Mouse (Mus musculus) hindbrain, embryonic 10.5 days (tissue): ENCODE measurements around the gene Fxyd7. TPM values are rescaled to one million over a fixed set of nuclear protein-coding genes. Genes with fewer than 3 reads are reported as not detected.

Experiments used
- DNase-seq: peaks from one replicate; pipeline ENCODE4 v3.0.0-alpha.2; 2017; ENCODE audit warnings: low spot score
- H3K27ac ChIP-seq: fragments of 300-500 bp; sonication (generic); 2 replicates; pipeline ENCODE4 v1.5.1; 2016; ENCODE audit warnings: mild to moderate bottlenecking, moderate library complexity
- H3K27me3 ChIP-seq: fragments of 300-500 bp; sonication (generic); 2 replicates; pipeline ENCODE4 v1.6.1; 2016; ENCODE audit warnings: mild to moderate bottlenecking; ENCODE audit not compliant: poor library complexity, insufficient read depth, severe bottlenecking
- H3K36me3 ChIP-seq: fragments of 300-500 bp; sonication (generic); 2 replicates; pipeline ENCODE4 v1.6.1; 2016; ENCODE audit warnings: mild to moderate bottlenecking, moderate library complexity
- H3K4me1 ChIP-seq: fragments of 300-500 bp; sonication (generic); replicated peaks from 2 replicates; pipeline ENCODE4 v1.6.1; 2016; ENCODE audit warnings: mild to moderate bottlenecking
- H3K4me3 ChIP-seq: fragments of 300-500 bp; sonication (generic); 2 replicates; pipeline ENCODE4 v1.5.1; 2016; ENCODE audit warnings: mild to moderate bottlenecking, moderate library complexity
- H3K9me3 ChIP-seq: fragments of 300-500 bp; sonication (generic); 2 replicates; pipeline ENCODE4 v1.6.1; 2016; ENCODE audit warnings: mild to moderate bottlenecking, moderate library complexity
- WGBS: fragments of 180-500 bp; shearing (Covaris S2); methylation state at CpG from one replicate; pipeline ENCODE4 v1.1.7; 2016; 5-methylcytosine and 5-hydroxymethylcytosine counted together
- polyA plus RNA-seq: library from polyadenylated mRNA; unstranded; fragments of >200 nt; fragmentation: Nextera tagmentation; extraction: Ambion mirVana; gene quantifications from 2 replicates; pipeline ENCODE4 v1.2.1, GENCODE M21; 2016

Gene Fxyd7
- polyA plus RNA-seq, 1 experiment from 2014 or later, result 7.6 TPM

DNA sequence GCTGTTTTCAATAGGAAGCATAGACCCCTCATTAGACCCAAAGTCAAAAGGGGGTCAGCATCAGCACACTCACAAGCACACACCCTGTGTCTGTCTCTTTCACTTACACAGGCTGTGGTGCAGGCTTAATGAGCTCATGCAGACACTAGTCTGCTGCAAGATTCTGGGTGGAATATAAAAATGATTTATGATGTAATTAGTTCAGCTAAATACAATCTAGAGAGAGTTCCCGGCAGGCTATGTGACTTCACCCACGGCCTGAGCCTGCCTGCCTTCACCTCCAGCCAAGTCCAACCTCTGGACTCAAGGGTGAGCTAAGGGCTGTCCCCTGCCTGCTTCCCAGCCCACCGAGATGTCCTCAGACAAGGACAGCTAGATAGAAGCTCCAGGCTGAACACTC lies 42.4 kb downstream of the Fxyd7 start:
- H3K27ac ChIP-seq, result no peak overlapping the region
- no peaks in the 10 kb centered on the region for H3K36me3 ChIP-seq
- DNase-seq, result no peak
- no peaks in the 10 kb centered on the region for H3K9me3 ChIP-seq
- H3K27me3 ChIP-seq, result no peaks in the 10 kb centered on the region
- 86% methylated on average over 3 of the region's 3 CpGs for WGBS
- no peak overlapping the region for H3K4me3 ChIP-seq
- H3K4me1 ChIP-seq, result no peaks in the 10 kb centered on the region

GRCm38 (mm10) chr7:31008175-31008574 lies 43.1 kb downstream of the Fxyd7 start:
- H3K27me3 ChIP-seq, result no peaks in the 10 kb centered on the region
- no peak for DNase-seq
- H3K4me3 ChIP-seq, result no peak overlapping the region
- no peaks in the 10 kb centered on the region for H3K9me3 ChIP-seq
- no peaks in the 10 kb centered on the region for H3K4me1 ChIP-seq
- WGBS, result 79% methylated on average over 1 of the region's 1 CpGs
- H3K27ac ChIP-seq, result no peak overlapping the region
- no peaks in the 10 kb centered on the region for H3K36me3 ChIP-seq

DNA sequence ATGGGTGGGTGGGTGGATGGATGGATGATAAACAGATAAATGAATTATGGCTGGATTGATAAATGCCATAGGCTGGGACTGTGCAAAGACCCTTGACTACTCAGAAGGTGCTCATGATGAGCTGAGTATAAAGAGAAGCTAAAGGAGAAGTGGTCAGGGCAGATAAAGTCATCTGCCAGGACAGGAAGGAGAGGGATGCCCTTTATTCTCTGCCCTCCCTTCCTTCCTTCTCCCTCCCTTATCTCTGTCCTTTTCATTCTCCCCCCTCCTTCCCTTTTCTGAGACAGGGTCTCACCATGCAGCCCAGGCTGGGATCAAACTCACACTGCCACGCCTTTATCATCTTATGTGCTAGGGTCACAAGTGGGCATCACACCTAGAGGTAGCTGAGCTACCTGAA lies 43.5 kb downstream of the Fxyd7 start:
- DNase-seq, result no peak
- no peak overlapping the region for H3K27ac ChIP-seq
- no peak overlapping the region for H3K4me3 ChIP-seq
- no peaks in the 10 kb centered on the region for H3K9me3 ChIP-seq
- WGBS, result 74% methylated on average over 1 of the region's 1 CpGs
- no peaks in the 10 kb centered on the region for H3K36me3 ChIP-seq
- no peaks in the 10 kb centered on the region for H3K4me1 ChIP-seq
- H3K27me3 ChIP-seq, result no peaks in the 10 kb centered on the region

DNA sequence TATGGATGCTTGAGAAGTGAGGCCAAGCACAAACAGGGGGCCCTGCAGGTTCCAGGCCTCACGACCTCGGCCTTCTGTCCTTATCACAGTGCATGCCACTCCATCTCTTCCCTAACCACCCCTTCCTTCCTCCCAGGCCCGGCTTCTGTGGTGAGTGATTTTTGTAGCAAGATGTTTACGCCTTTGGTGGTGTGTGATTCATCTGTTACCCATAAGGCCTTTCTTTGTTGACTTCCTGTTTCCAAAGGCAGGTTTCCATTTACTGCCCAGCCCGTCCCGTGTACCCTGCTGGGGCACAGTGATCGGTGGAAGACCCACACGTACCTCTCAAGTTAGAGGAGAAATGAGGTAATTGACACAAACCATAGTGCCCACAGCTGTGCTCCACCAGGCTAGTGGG lies 48.6 kb downstream of the Fxyd7 start:
- Histone ChIP-seq H3K27ac (no peak overlapping the region), H3K9me3 (no peaks in the 10 kb centered on the region), H3K4me1 (no peaks in the 10 kb centered on the region; the same call in 1 of the 2 replicates), H3K36me3 (no peaks in the 10 kb centered on the region), H3K4me3 (no peak overlapping the region), H3K27me3 (no peaks in the 10 kb centered on the region)
- DNase-seq, result no peak
- WGBS, result 81% methylated on average over 8 of the region's 8 CpGs

- no peaks in the 10 kb centered on the region for H3K36me3 ChIP-seq
- no peaks in the 10 kb centered on the region; the same call in 1 of the 2 replicates for H3K4me1 ChIP-seq
- no peak overlapping the region for H3K27ac ChIP-seq
- no peaks in the 10 kb centered on the region for H3K27me3 ChIP-seq
- peaks cover 12% of the 10 kb centered on the region for H3K9me3 ChIP-seq
- 67% methylated on average over 7 of the region's 7 CpGs for WGBS
- DNase-seq, result no peak
- no peak overlapping the region for H3K4me3 ChIP-seq
These were observed 50.7 kb downstream of the Fxyd7 start for GRCm38 (mm10) chr7:31000505-31001020.

DNA sequence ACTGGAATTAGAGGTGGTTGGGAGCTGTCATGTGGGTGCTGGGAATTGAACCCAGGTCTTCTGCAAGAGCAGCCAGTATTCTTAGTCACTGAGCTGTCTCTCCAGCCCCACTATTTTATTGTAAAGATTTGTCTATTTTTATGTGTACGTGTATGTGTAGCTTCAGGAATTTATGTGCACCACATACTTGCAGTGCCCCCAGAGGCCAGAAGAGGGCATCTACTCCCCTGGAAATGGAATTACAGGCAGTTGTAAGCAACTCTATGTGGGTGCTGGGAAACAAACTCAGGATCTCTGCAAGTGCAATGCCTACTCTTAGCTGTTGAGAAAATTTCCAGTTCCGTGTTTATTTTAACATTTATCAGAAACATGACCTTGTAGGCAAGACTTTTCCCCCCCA lies 54.8 kb downstream of the Fxyd7 start:
- Histone ChIP-seq H3K9me3 (peaks cover 12% of the 10 kb centered on the region), H3K27me3 (no peaks in the 10 kb centered on the region), H3K4me3 (no peak overlapping the region), H3K27ac (no peak overlapping the region), H3K36me3 (no peaks in the 10 kb centered on the region), H3K4me1 (no peaks in the 10 kb centered on the region; the same call in 1 of the 2 replicates)
- DNase-seq, result no peak
- WGBS, result 90% methylated on average over 2 of the region's 2 CpGs

DNA sequence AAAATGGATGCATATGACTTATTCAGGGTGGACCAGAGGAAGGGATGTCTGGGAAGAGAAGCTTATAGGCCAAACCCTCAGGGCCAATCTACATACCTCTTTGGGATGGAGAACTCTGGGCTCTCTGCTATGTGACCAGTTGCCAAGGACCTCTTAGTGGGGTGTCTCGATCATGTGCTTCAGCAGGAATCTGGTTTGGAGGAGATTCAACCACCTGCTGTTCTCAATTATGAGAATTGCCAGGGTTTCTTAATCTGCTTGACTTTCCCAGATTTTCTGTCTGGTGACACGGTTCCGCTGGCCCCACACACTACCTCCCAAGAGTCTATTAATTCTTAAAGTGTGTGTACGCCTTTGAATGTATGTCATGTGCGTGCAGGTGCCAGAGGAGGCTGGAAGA lies 57.3 kb downstream of the Fxyd7 start:
- Histone ChIP-seq H3K9me3 (peaks cover 12% of the 10 kb centered on the region), H3K27ac (no peak overlapping the region), H3K27me3 (no peaks in the 10 kb centered on the region), H3K36me3 (no peaks in the 10 kb centered on the region), H3K4me1 (no peaks in the 10 kb centered on the region), H3K4me3 (no peak overlapping the region)
- DNase-seq, result no peak
- WGBS, result 88% methylated on average over 5 of the region's 5 CpGs

Other genes with a start within 250 kb of the Fxyd7 start
- gene Ffar2, start 227.7 kb downstream of the Fxyd7 start, polyA plus RNA-seq, result not detected in 2 replicates
- gene Ffar3, start 195.3 kb downstream of the Fxyd7 start, polyA plus RNA-seq, result not detected in 2 replicates
- not detected in 2 replicates for gene Ffar1, start 189.9 kb downstream of the Fxyd7 start, polyA plus RNA-seq
- gene Cd22, start 171.1 kb downstream of the Fxyd7 start, polyA plus RNA-seq, result 0.11 TPM in 1 of 2 replicates, not detected in the other
- gene Mag, start 136.6 kb downstream of the Fxyd7 start, polyA plus RNA-seq, result 0.61 and 0.67 TPM in 2 replicates
- not detected in 2 replicates for gene Hamp2, start 126.8 kb downstream of the Fxyd7 start, polyA plus RNA-seq
- not detected in 2 replicates for gene Hamp, start 107.4 kb downstream of the Fxyd7 start, polyA plus RNA-seq
- 23.6 and 26.3 TPM in 2 replicates for gene Usf2, start 94.7 kb downstream of the Fxyd7 start, polyA plus RNA-seq
- 21.2 and 29.8 TPM in 2 replicates for gene Lsr, start 78.0 kb downstream of the Fxyd7 start, polyA plus RNA-seq
- gene Fam187b, start 77.7 kb downstream of the Fxyd7 start, polyA plus RNA-seq, result 1.4 and 2.0 TPM in 2 replicates
- gene Fxyd5, start 9.0 kb downstream of the Fxyd7 start, polyA plus RNA-seq, result 11.6 and 14.7 TPM in 2 replicates
- 14.0 and 17.1 TPM in 2 replicates for gene Fxyd1, start 5.7 kb upstream of the Fxyd7 start, polyA plus RNA-seq
- 2.3 and 6.3 TPM in 2 replicates for gene Lgi4, start 7.9 kb upstream of the Fxyd7 start, polyA plus RNA-seq
- gene Fxyd3, start 25.2 kb upstream of the Fxyd7 start, polyA plus RNA-seq, result 7.9 and 10.8 TPM in 2 replicates
- 3.0 and 4.5 TPM in 2 replicates for gene Hpn, start 63.8 kb upstream of the Fxyd7 start, polyA plus RNA-seq
- 1.2 and 1.3 TPM in 2 replicates for gene Scn1b, start 75.5 kb upstream of the Fxyd7 start, polyA plus RNA-seq
- 111 and 144 TPM in 2 replicates for gene Gramd1a, start 104.4 kb upstream of the Fxyd7 start, polyA plus RNA-seq
- gene Scgb2b2, start 239.0 kb upstream of the Fxyd7 start, polyA plus RNA-seq, result not detected in 2 replicates
- gene Scgb1b2, start 240.4 kb upstream of the Fxyd7 start, polyA plus RNA-seq, result not detected in 2 replicates